Mouse (Mus musculus): Measurements from ENCODE around the gene Slc48a1. TPM values are rescaled to one million over a fixed set of nuclear protein-coding genes. Genes with fewer than 3 reads are reported as not detected.

Slc48a1 gene
- 48.0 and 59.8 TPM in 2 replicates for polyA plus RNA-seq (2015; fragmentation: Nextera tagmentation; extraction: Ambion mirVana)

- ATAC-seq, result no peak
- no peaks in the 10 kb centered on the region for H3K36me3 ChIP-seq
- no peak within 1 kb of the TSS for H3K4me3 ChIP-seq (replicated peaks)
- 78% methylated on average over 8 of the region's 8 CpGs for WGBS
- no peak within 1 kb of the TSS for H3K9ac ChIP-seq (replicated peaks)
- peaks cover 27% of the 10 kb centered on the region for H3K27me3 ChIP-seq
- H3K4me1 ChIP-seq (replicated peaks), result peaks cover 12% of the 10 kb centered on the region
- no peak within 1 kb of the TSS for H3K4me2 ChIP-seq (replicated peaks)
- no peaks in the 10 kb centered on the region for H3K9me3 ChIP-seq
- H3K27ac ChIP-seq, result no peak within 1 kb of the TSS
Measured at GRCm38 (mm10) chr15:97778311-97779098, at the start of gene Slc48a1. Slc48a1 (plus strand) TSS chr15:97778520.

- H3K27ac ChIP-seq, result no peak overlapping the region
- H3K4me1 ChIP-seq (replicated peaks), result no peaks in the 10 kb centered on the region
- no peaks in the 10 kb centered on the region for H3K36me3 ChIP-seq
- H3K9me3 ChIP-seq, result no peaks in the 10 kb centered on the region
- ATAC-seq, result no peak
- H3K4me3 ChIP-seq (replicated peaks), result no peak overlapping the region
- WGBS, result 69% methylated on average over 7 of the region's 7 CpGs
- no peak overlapping the region for H3K9ac ChIP-seq (replicated peaks)
- no peaks in the 10 kb centered on the region for H3K27me3 ChIP-seq
- no peak overlapping the region for H3K4me2 ChIP-seq (replicated peaks)
Measured at GRCm38 (mm10) chr15:97728804-97729203, 49.5 kb upstream of the Slc48a1 start.

- Histone ChIP-seq H3K4me2 (replicated peaks) (no peak overlapping the region), H3K9me3 (no peaks in the 10 kb centered on the region), H3K27me3 (no peaks in the 10 kb centered on the region), H3K4me1 (replicated peaks) (no peaks in the 10 kb centered on the region), H3K36me3 (no peaks in the 10 kb centered on the region), H3K4me3 (replicated peaks) (no peak overlapping the region), H3K9ac (replicated peaks) (no peak overlapping the region), H3K27ac (no peak overlapping the region)
- WGBS, result 70% methylated on average over 6 of the region's 6 CpGs
- ATAC-seq, result no peak
Measured at GRCm38 (mm10) chr15:97730365-97730764, 48.0 kb upstream of the Slc48a1 start.

GRCm38 (mm10) chr15:97731111-97731510 is 47.2 kb upstream of the Slc48a1 start, which contains the start of gene Endou:
Endou (minus strand) TSS chr15:97731339.
- H3K27ac ChIP-seq, result no peak within 1 kb of the TSS
- no peak within 1 kb of the TSS for H3K9ac ChIP-seq (replicated peaks)
- no peak within 1 kb of the TSS for H3K4me3 ChIP-seq (replicated peaks)
- H3K36me3 ChIP-seq, result no peaks in the 10 kb centered on the region
- ATAC-seq, result no peak
- H3K27me3 ChIP-seq, result no peaks in the 10 kb centered on the region
- 94% methylated on average over 8 of the region's 8 CpGs for WGBS
- no peaks in the 10 kb centered on the region for H3K9me3 ChIP-seq
- no peak within 1 kb of the TSS for H3K4me2 ChIP-seq (replicated peaks)
- H3K4me1 ChIP-seq (replicated peaks), result no peaks in the 10 kb centered on the region

- 91% methylated on average over 11 of the region's 11 CpGs for WGBS
- no peak overlapping the region for H3K4me3 ChIP-seq (replicated peaks)
- H3K4me1 ChIP-seq (replicated peaks), result no peaks in the 10 kb centered on the region
- H3K4me2 ChIP-seq (replicated peaks), result no peak overlapping the region
- H3K9me3 ChIP-seq, result no peaks in the 10 kb centered on the region
- H3K27me3 ChIP-seq, result no peaks in the 10 kb centered on the region
- H3K27ac ChIP-seq, result no peak overlapping the region
- ATAC-seq, result no peak
- H3K9ac ChIP-seq (replicated peaks), result no peak overlapping the region
- no peaks in the 10 kb centered on the region for H3K36me3 ChIP-seq
Measured at GRCm38 (mm10) chr15:97731988-97732387, 46.3 kb upstream of the Slc48a1 start.

- WGBS, result 95% methylated on average over 7 of the region's 7 CpGs
- Histone ChIP-seq H3K4me3 (replicated peaks) (no peak overlapping the region), H3K27me3 (no peaks in the 10 kb centered on the region), H3K9ac (replicated peaks) (no peak overlapping the region), H3K4me1 (replicated peaks) (0 out of 2 replicates have a peak, but pooled peaks cover 8% of the 10 kb centered on the region), H3K9me3 (no peaks in the 10 kb centered on the region), H3K36me3 (no peaks in the 10 kb centered on the region), H3K27ac (no peak overlapping the region), H3K4me2 (replicated peaks) (no peak overlapping the region)
- no peak for ATAC-seq
Measured at GRCm38 (mm10) chr15:97738923-97739322, 39.4 kb upstream of the Slc48a1 start.

- H3K27me3 ChIP-seq, result no peaks in the 10 kb centered on the region
- no peak overlapping the region for H3K9ac ChIP-seq (replicated peaks)
- 91% methylated on average over 9 of the region's 9 CpGs for whole genome bisulfite sequencing
- H3K4me1 ChIP-seq (replicated peaks), result peaks cover 15% of the 10 kb centered on the region
- ATAC-seq, result no peak
- no peak overlapping the region for H3K4me2 ChIP-seq (replicated peaks)
- H3K27ac ChIP-seq, result no peak overlapping the region
- no peak overlapping the region for H3K4me3 ChIP-seq (replicated peaks)
- no peaks in the 10 kb centered on the region for H3K36me3 ChIP-seq
- H3K9me3 ChIP-seq, result no peaks in the 10 kb centered on the region
Measured at GRCm38 (mm10) chr15:97740283-97740732, 38.0 kb upstream of the Slc48a1 start.

GRCm38 (mm10) chr15:97741662-97742061 is 36.7 kb upstream of the Slc48a1 start:
- Histone ChIP-seq H3K4me3 (replicated peaks) (no peak overlapping the region), H3K27ac (no peak overlapping the region), H3K4me1 (replicated peaks) (peaks cover 17% of the 10 kb centered on the region), H3K9me3 (no peaks in the 10 kb centered on the region), H3K4me2 (replicated peaks) (no peak overlapping the region), H3K27me3 (no peaks in the 10 kb centered on the region), H3K9ac (replicated peaks) (no peak overlapping the region), H3K36me3 (no peaks in the 10 kb centered on the region)
- ATAC-seq, result no peak
- 79% methylated on average over 12 of the region's 12 CpGs for WGBS

- H3K4me3 ChIP-seq (replicated peaks), result no peak overlapping the region
- no peaks in the 10 kb centered on the region for H3K36me3 ChIP-seq
- peak overlapping the region; percentile 32; the same call in 1 of the 2 replicates for H3K9ac ChIP-seq (replicated peaks)
- ATAC-seq, result no peak
- no peaks in the 10 kb centered on the region for H3K9me3 ChIP-seq
- no peak overlapping the region for H3K27ac ChIP-seq
- no peak overlapping the region for H3K4me2 ChIP-seq (replicated peaks)
- H3K4me1 ChIP-seq (replicated peaks), result peaks cover 17% of the 10 kb centered on the region
- H3K27me3 ChIP-seq, result 0 out of 2 replicates have a peak, but pooled peaks cover under 1% of the 10 kb centered on the region
- WGBS, result 46% methylated on average over 7 of the region's 7 CpGs
Measured at GRCm38 (mm10) chr15:97742074-97742473, 36.2 kb upstream of the Slc48a1 start.

- H3K27me3 ChIP-seq, result 0 out of 2 replicates have a peak, but pooled peaks cover 2% of the 10 kb centered on the region
- no peak overlapping the region for H3K4me3 ChIP-seq (replicated peaks)
- 56% methylated on average over 4 of the region's 4 CpGs for WGBS
- peaks cover 17% of the 10 kb centered on the region for H3K4me1 ChIP-seq (replicated peaks)
- no peak overlapping the region for H3K4me2 ChIP-seq (replicated peaks)
- no peaks in the 10 kb centered on the region for H3K36me3 ChIP-seq
- ATAC-seq, result no peak
- H3K27ac ChIP-seq, result no peak overlapping the region
- H3K9me3 ChIP-seq, result no peaks in the 10 kb centered on the region
- peak overlapping the region; percentile 32; the same call in 1 of the 2 replicates for H3K9ac ChIP-seq (replicated peaks)
Measured at GRCm38 (mm10) chr15:97742600-97742999, 35.7 kb upstream of the Slc48a1 start.

- Histone ChIP-seq H3K4me2 (replicated peaks) (no peak overlapping the region), H3K27me3 (0 out of 2 replicates have a peak, but pooled peaks cover 2% of the 10 kb centered on the region), H3K9ac (replicated peaks) (no peak overlapping the region), H3K4me1 (replicated peaks) (peaks cover 20% of the 10 kb centered on the region), H3K36me3 (no peaks in the 10 kb centered on the region), H3K9me3 (no peaks in the 10 kb centered on the region), H3K4me3 (replicated peaks) (no peak overlapping the region), H3K27ac (no peak overlapping the region)
- 90% methylated on average over 5 of the region's 5 CpGs for WGBS
- no peak for ATAC-seq
Measured at GRCm38 (mm10) chr15:97743210-97743609, 35.1 kb upstream of the Slc48a1 start.

GRCm38 (mm10) chr15:97743961-97744525 is 34.3 kb upstream of the Slc48a1 start:
- no peak overlapping the region for H3K9ac ChIP-seq (replicated peaks)
- H3K36me3 ChIP-seq, result no peaks in the 10 kb centered on the region
- WGBS, result 74% methylated on average over 12 of the region's 12 CpGs
- no peak for ATAC-seq
- no peak overlapping the region for H3K4me2 ChIP-seq (replicated peaks)
- H3K4me1 ChIP-seq (replicated peaks), result peaks cover 25% of the 10 kb centered on the region
- 0 out of 2 replicates have a peak, but pooled peaks cover 2% of the 10 kb centered on the region for H3K27me3 ChIP-seq
- H3K9me3 ChIP-seq, result no peaks in the 10 kb centered on the region
- no peak overlapping the region for H3K4me3 ChIP-seq (replicated peaks)
- no peak overlapping the region for H3K27ac ChIP-seq
